Mouse (Mus musculus) ES-Bruce4 (cell line): ENCODE measurements at regions not wholly inside any gene's neighbourhood (a gene's known extent, or its start where the extent isn't known, plus 50 kb on each side); places are given as distances from the start of the nearest gene placed in this dataset.

Source experiments
- H3K27ac ChIP-seq: 2 replicates; pipeline ENCODE4 v1.5.1; 2012; ENCODE audit warnings: low read length, inconsistent platforms; ENCODE audit not compliant: insufficient read depth
- H3K27me3 ChIP-seq: 2 replicates; pipeline ENCODE4 v1.6.1; 2012; ENCODE audit warnings: mild to moderate bottlenecking, low read length, inconsistent platforms; ENCODE audit not compliant: control insufficient read depth, poor library complexity, insufficient read depth, severe bottlenecking
- H3K36me3 ChIP-seq: 2 replicates; pipeline ENCODE4 v1.6.1; 2012; ENCODE audit warnings: inconsistent platforms, mild to moderate bottlenecking, low read length, moderate library complexity; ENCODE audit not compliant: control insufficient read depth, poor library complexity, insufficient read depth, severe bottlenecking
- H3K4me1 ChIP-seq: one replicate; pipeline ENCODE4 v1.8.1; 2011; ENCODE audit warnings: low read length; ENCODE audit not compliant: control insufficient read depth, insufficient read depth
- H3K4me3 ChIP-seq: 2 replicates; pipeline ENCODE4 v1.5.1; 2011; ENCODE audit warnings: low read depth, mild to moderate bottlenecking, low read length
- H3K9ac ChIP-seq: 2 replicates; pipeline ENCODE4 v1.6.1; 2012; ENCODE audit warnings: low read depth, mild to moderate bottlenecking, inconsistent platforms; ENCODE audit not compliant: poor library complexity, severe bottlenecking
- H3K9me3 ChIP-seq: replicated peaks from 2 replicates; pipeline ENCODE4 v1.6.1; 2012; ENCODE audit warnings: mild to moderate bottlenecking, low read length, inconsistent platforms; ENCODE audit not compliant: control insufficient read depth, poor library complexity, insufficient read depth, severe bottlenecking
- CTCF ChIP-seq: IDR thresholded peaks from one replicate; pipeline ENCODE4 v1.8.1; 2011; ENCODE audit warnings: low read depth, low read length
- EP300 ChIP-seq: IDR thresholded peaks from 2 replicates; pipeline ENCODE4 v1.6.1; 2011; ENCODE audit warnings: low read depth, low read length; ENCODE audit not compliant: insufficient read depth
- POLR2A ChIP-seq: IDR thresholded peaks from one replicate; pipeline ENCODE4 v1.8.1; 2011; ENCODE audit warnings: low read length; ENCODE audit not compliant: insufficient read depth

GRCm38 (mm10) chr8:8940899-8941298 lies 250.6 kb upstream of the Arglu1 start:
- no peaks in the 10 kb centered on the region for H3K36me3 ChIP-seq
- TF ChIP-seq EP300 (no peak), CTCF (no peak), POLR2A (no peak)
- H3K9ac ChIP-seq, result no peak overlapping the region
- no peaks in the 10 kb centered on the region for H3K4me1 ChIP-seq
- H3K27me3 ChIP-seq, result no peaks in the 10 kb centered on the region; the same call in none of the 2 replicates
- no peak overlapping the region for H3K4me3 ChIP-seq
- no peak overlapping the region for H3K27ac ChIP-seq
- no peaks in the 10 kb centered on the region for H3K9me3 ChIP-seq

GRCm38 (mm10) chr8:8938536-8938935 lies 248.2 kb upstream of the Arglu1 start:
- no peak overlapping the region for H3K9ac ChIP-seq
- H3K9me3 ChIP-seq, result no peaks in the 10 kb centered on the region
- no peak overlapping the region for H3K4me3 ChIP-seq
- no peaks in the 10 kb centered on the region; the same call in none of the 2 replicates for H3K27me3 ChIP-seq
- no peak overlapping the region for H3K27ac ChIP-seq
- H3K4me1 ChIP-seq, result no peaks in the 10 kb centered on the region
- H3K36me3 ChIP-seq, result no peaks in the 10 kb centered on the region
- TF ChIP-seq EP300 (no peak), POLR2A (no peak), CTCF (no peak)

DNA sequence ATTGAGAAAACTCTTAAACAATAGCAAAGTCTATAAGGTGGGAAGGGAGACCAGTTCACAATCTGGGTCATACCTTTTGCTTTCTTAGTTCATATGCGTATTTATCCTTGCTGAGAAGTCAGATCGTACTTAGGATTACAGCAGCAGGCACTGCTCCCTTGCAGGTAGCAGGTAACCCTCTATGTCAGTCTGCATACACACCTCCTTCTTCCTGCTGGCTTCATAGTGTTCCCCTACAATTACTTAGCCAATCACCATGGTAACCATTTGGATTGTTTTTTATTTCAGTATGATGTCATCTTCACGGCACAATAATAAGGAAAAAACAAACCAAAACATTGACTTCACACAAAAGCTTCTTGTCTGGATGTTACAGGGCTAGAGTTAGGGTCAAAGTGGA lies 242.1 kb upstream of the Arglu1 start:
- H3K9ac ChIP-seq, result no peak overlapping the region
- TF ChIP-seq POLR2A (no peak), EP300 (no peak), CTCF (no peak)
- H3K4me1 ChIP-seq, result no peaks in the 10 kb centered on the region
- no peaks in the 10 kb centered on the region for H3K36me3 ChIP-seq
- H3K9me3 ChIP-seq, result no peaks in the 10 kb centered on the region
- no peaks in the 10 kb centered on the region; the same call in 1 of the 2 replicates for H3K27me3 ChIP-seq
- H3K4me3 ChIP-seq, result no peak overlapping the region
- no peak overlapping the region for H3K27ac ChIP-seq

GRCm38 (mm10) chr8:8931746-8932145 lies 241.4 kb upstream of the Arglu1 start:
- H3K4me3 ChIP-seq, result no peak overlapping the region
- no peak overlapping the region for H3K9ac ChIP-seq
- H3K9me3 ChIP-seq, result no peaks in the 10 kb centered on the region
- no peak overlapping the region for H3K27ac ChIP-seq
- H3K27me3 ChIP-seq, result no peaks in the 10 kb centered on the region; the same call in 1 of the 2 replicates
- no peaks in the 10 kb centered on the region for H3K36me3 ChIP-seq
- no peak for TF ChIP-seq POLR2A
- TF ChIP-seq CTCF, result no peak
- no peaks in the 10 kb centered on the region for H3K4me1 ChIP-seq

GRCm38 (mm10) chr8:8928074-8928862 lies 237.9 kb upstream of the Arglu1 start:
- TF ChIP-seq POLR2A (no peak), CTCF (no peak), EP300 (no peak)

GRCm38 (mm10) chr8:8921446-8921845 lies 231.1 kb upstream of the Arglu1 start:
- Histone ChIP-seq H3K9ac (no peak overlapping the region), H3K4me1 (no peaks in the 10 kb centered on the region), H3K27ac (no peak overlapping the region), H3K4me3 (no peak overlapping the region), H3K27me3 (no peaks in the 10 kb centered on the region), H3K36me3 (no peaks in the 10 kb centered on the region), H3K9me3 (no peaks in the 10 kb centered on the region)
- TF ChIP-seq POLR2A (no peak), CTCF (no peak), EP300 (no peak)

More at GRCm38 (mm10) chr8:8928074-8928862, 237.9 kb upstream of the Arglu1 start:
- H3K27ac ChIP-seq, result no peak overlapping the region
- no peaks in the 10 kb centered on the region for H3K4me1 ChIP-seq
- H3K36me3 ChIP-seq, result no peaks in the 10 kb centered on the region
- no peak overlapping the region for H3K4me3 ChIP-seq
- no peaks in the 10 kb centered on the region for H3K9me3 ChIP-seq
- H3K9ac ChIP-seq, result no peak overlapping the region
- no peaks in the 10 kb centered on the region; the same call in 1 of the 2 replicates for H3K27me3 ChIP-seq
